Mouse (Mus musculus): ENCODE results near the gene Tpcn2. TPM values are rescaled to one million over a fixed set of nuclear protein-coding genes. Genes with fewer than 3 reads are reported as not detected.

Tpcn2 gene
- polyA plus RNA-seq, 1 experiment from 2014 or later, result 5.7 TPM

Other genes starting within 250 kb of the Tpcn2 start
- gene 1810010D01Rik, start 75.9 kb downstream of the Tpcn2 start, polyA plus RNA-seq (2016; fragmentation: Nextera tagmentation; extraction: Ambion mirVana), result 0.53 TPM in 1 of 2 replicates, not detected in the other
- 0.47 and 0.55 TPM in 2 replicates for gene Mrgprf, start 16.8 kb upstream of the Tpcn2 start, polyA plus RNA-seq (2016; fragmentation: Nextera tagmentation; extraction: Ambion mirVana)
- 0.10 TPM in 1 of 2 replicates, not detected in the other for gene Mrgprd, start 30.8 kb upstream of the Tpcn2 start, polyA plus RNA-seq (2016; fragmentation: Nextera tagmentation; extraction: Ambion mirVana)